Mouse (Mus musculus) erythroblast, embryonic 14.5 days (primary cell): ENCODE measurements around the gene Ano2.

Source experiments
- GATA1 ChIP-seq: IDR thresholded peaks from 2 replicates; pipeline ENCODE4 v1.6.1; 2012; ENCODE audit warnings: low read length, inconsistent platforms, mixed read lengths
- TAL1 ChIP-seq: IDR thresholded peaks from 3 replicates; pipeline ENCODE4 v1.6.1; 2012; ENCODE audit warnings: low read length, inconsistent platforms, mixed read lengths

DNA sequence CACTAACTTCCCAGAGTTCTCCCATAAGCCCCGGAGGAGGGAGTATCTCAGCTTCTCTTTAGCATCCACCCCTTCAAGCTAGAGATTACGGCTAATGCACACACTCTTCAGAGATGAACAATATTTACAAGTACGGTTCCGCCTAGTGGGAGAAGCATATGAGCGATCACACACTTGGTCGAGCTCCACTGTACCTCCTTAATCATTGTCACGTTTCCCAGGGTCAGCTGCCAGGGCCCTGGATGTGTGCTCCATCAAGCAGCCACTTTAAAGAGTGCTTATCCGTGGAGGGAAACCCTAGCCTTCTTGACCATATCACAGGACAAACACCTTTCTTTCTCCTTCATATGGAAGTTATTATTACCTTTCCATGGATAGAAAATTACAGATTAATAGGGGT lies 112.7 kb downstream of the Ano2 start:
- TF ChIP-seq TAL1, result no peak
- no peak for TF ChIP-seq GATA1
